Mouse (Mus musculus) spleen, postnatal 14 days (tissue): ENCODE data around the gene Lyzl6.

Experiments
- DNase-seq, 2 experiments: peaks; one replicate each; pipeline ENCODE4 v3.0.0; 2021 to 2022; ENCODE audit warnings: low spot score in 2 of 2

Gene Lyzl6

DNA sequence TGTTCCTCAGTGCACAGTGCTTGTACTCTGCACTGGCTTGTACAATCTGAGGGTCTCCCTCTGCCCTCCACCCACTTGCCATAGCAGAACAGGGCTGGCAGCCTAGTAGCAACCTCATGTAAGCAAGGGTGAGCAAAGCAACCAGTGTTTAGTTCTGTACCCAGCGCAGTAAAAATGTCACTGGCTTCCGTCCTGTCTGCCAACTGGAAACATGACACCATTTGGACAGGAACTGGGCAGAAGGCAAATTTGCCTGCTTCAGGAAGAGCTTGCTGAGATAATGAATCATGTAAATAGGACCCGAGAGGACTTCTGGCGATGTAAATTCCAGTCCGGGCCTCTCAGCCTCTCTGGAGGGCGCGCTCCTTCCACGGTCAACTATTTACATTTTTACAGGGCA lies 7.0 kb upstream of the Lyzl6 start:
- no peak for DNase-seq

GRCm38 (mm10) chr11:103643211-103643610 lies 4.5 kb upstream of the Lyzl6 start:
- no peak for DNase-seq

DNA sequence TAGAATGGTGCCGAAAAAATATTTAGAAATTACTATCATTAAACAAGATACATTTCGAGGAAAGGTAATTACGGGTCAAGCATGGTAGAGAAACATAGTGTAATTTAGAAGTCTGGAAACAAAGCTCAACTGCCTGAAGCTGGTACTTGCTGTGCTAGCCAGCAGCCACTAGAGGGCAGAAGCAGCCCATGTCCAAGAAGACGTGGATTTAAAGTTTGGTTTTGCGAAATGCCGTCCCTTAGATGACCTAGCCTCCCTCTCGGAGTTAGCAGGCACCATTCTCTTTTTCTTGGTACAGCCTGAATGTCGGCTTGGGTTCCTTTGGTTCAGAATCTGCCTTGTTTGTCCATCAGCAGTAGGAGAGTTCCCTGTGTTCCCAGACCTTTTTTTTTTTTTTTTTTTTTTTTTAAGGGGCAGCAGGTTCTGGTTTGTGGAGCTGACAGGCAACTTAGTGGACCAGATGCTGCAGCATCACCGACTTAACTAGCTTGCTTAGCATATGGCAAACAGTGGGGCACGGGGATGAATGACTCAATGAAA lies 787 bp upstream of the Lyzl6 start:
- peak in 1 of 2 experiments; percentile 14 for DNase-seq

DNA sequence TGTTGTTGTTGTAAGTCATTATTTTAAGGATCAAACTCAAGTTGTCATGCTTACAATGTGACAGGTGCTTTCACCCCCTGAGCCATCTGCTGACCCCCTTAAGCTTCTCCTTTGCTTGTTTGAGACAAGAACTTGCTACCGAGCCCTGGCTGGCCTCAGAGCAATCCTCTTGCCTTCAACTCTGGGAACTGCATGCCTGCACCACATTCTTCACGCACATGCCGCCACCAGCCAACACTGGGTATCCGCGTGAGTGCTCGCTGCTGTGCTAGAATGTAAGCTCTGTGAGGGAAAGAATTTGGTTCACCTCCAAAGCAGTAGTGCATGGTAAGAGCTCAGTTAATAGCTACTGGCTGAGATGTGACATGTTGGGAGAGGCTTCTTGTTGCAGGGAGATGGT lies 2.4 kb downstream of the Lyzl6 start:
- DNase-seq: no peak

- DNase-seq: no peak
Observed at GRCm38 (mm10) chr11:103635481-103635880, 3.2 kb downstream of the Lyzl6 start.

GRCm38 (mm10) chr11:103634806-103635205 lies 3.9 kb downstream of the Lyzl6 start:
- DNase-seq: no peak

DNA sequence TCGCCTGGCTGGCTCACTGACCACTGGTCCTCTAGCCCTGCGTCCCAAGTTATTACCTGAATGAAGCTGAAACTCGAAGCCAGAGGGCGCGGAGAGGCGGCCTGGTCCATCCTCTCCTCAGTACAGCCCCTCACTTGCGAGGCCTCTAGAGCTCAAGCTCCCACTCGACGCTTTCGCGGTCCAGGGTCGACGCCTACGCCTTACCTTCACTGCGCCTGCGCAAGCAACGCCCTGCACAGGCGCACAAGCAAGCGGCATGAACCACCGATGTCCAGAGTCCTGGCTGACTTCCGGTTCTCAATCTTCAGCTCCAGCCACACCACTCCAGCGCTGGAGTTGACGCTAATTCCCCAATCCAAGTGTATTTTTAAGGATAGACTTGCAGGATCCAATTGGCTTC lies 11.2 kb downstream of the Lyzl6 start:
- DNase-seq: no peak

DNA sequence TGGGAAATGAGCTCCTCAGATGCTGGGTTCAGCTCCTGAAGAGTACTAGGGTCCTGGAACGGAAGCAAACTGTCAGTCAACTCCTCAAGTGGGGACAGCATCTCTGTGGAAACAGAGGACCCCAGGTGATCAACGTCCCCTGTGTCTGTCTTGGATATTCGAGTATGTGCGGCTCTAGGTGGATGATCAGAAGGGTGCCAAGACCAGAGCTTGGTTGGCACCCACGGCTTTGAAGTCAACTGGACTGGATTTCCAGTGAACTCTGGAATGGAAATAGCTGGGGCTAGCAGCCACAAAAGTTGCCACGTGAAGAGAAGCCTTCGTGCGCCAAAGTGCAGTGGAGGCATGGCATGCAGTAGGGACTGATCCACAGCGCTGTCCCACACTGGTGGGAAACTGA lies 17.6 kb downstream of the Lyzl6 start, which contains the start of gene Gm884:
Gm884 (minus strand) TSS at position 101 of the 400 bp plus-strand sequence.
- no peak for DNase-seq

DNA sequence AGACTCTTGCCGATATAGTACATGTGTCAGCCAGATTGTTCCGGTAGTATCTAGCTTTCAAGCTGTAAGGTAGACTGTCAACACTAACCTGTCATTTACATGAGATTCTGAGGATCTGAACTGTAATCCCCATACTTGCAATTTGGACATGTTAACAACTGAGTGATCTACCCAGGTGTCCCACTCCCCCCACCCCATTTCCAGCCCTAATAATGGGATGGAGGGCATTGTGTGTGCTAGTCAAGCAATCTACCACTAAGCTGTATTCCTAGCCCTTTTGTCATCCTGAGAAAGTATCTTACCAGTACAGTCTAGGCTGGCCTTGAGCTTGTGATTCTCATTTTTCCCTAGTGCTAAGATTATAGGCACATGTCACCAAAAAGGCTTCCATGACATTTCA lies 27.9 kb downstream of the Lyzl6 start:
- no peak for DNase-seq

- no peak for DNase-seq
Observed at GRCm38 (mm10) chr11:103606611-103607010, 32.1 kb downstream of the Lyzl6 start.
